Mouse (Mus musculus) regulatory T cell (primary cell): ENCODE measurements around the gene Ing5.
"Not testable (repeated sequence)": the region's sequence is repeated elsewhere in the genome, so short reads cannot be mapped to it uniquely, and the experiment has no call there.

Experiments
- in situ Hi-C: fragments of 300-600 bp; cut with MboI, MseI; formaldehyde crosslinking; loops from one replicate; pipeline ENCODE4 v1.15.1; 2025; ENCODE audit warnings: high pct_unique_total_duplicates

Gene Ing5

GRCm38 (mm10) chr1:93803556-93804507 lies at the start of gene Ing5:
Ing5 (plus strand) TSS chr1:93803965.
- in situ Hi-C loops, result no loop called here

- in situ Hi-C loops, result no loop called here
Measured at GRCm38 (mm10) chr1:93754573-93755290, 49.0 kb upstream of the Ing5 start, which contains the start of gene Thap4. Thap4 (minus strand) TSS chr1:93754864.

- in situ Hi-C loops, result no loop called here
Measured at GRCm38 (mm10) chr1:93755291-93755610, 48.5 kb upstream of the Ing5 start.

DNA sequence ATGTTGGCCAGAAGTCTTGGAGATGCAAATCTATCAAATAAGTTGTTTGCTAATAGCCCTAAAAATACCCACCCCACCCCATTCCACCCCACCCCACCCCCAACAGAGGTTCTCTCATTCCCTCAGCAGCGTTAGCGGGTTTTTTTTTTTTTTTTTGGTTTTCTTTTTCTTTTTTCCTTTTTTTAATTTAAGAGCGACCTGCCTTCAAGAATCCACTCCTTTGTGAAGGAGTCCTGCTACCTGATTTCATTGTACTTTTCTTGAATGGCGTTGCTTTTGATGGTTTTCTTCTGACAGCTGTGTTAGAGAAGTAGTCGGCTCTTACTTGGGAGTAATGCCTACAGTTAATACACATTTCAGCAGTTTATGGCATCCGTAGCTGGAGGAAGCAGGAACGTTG lies 48.1 kb upstream of the Ing5 start:
- in situ Hi-C loops, result no loop called here

DNA sequence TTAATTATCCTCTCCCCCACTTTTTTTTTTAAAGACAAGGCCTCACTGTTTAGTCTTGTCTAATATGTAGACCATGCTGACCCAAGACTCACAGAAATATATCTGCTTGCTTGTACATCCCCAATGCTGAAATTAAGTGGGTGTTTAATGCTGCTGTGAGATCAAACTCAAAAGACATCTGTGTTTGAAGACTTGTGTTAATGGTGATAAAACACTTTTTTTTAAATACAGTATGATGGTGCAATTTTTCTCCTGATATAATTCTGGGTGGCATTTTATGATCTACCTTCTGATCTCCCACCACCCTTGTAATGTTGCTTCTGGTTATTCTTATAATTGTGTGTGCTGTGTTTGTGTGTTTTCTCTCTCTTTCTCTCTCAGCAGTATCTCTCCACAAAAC lies 47.6 kb upstream of the Ing5 start:
- in situ Hi-C loops, result no loop called here

DNA sequence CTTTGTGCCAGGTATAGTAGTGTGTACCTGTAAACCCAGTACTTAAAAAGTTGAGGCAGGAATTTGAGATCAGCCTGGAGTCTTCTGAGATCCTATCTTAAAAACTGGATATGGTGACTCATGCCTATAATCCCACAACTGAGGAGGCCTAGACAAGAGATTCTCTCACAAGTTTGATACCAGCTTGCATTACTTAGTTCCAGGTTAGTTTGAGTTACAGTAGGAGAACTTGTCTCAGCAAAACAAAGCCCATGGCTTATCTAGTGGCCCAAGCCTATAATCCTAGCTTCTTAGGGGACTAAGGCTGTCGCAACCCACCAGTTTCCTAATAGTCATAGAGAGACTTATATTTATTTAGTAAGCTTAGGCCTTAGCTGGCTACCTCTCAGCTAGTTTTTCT lies 43.7 kb upstream of the Ing5 start:
- in situ Hi-C loops, result no loop called here

DNA sequence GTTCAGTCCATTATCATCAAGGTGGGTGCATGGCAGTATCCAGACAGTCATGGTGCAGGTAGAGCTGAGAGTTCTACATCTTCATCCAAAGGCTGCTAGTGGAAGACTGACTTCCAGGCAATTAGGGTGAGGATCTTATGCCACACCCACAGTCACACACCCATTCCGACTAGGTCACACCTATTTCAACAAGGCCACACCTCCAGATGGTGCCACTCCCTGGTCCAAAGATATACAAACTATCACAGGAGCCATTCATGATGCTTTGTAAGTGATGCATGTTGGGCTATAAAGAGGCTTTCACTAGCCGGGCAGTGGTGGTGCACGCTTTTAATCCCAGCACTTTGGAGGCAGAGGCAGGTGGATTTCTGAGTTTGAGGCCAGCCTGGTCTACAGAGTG lies 40.2 kb upstream of the Ing5 start:
- in situ Hi-C loops, result not testable (repeated sequence)

DNA sequence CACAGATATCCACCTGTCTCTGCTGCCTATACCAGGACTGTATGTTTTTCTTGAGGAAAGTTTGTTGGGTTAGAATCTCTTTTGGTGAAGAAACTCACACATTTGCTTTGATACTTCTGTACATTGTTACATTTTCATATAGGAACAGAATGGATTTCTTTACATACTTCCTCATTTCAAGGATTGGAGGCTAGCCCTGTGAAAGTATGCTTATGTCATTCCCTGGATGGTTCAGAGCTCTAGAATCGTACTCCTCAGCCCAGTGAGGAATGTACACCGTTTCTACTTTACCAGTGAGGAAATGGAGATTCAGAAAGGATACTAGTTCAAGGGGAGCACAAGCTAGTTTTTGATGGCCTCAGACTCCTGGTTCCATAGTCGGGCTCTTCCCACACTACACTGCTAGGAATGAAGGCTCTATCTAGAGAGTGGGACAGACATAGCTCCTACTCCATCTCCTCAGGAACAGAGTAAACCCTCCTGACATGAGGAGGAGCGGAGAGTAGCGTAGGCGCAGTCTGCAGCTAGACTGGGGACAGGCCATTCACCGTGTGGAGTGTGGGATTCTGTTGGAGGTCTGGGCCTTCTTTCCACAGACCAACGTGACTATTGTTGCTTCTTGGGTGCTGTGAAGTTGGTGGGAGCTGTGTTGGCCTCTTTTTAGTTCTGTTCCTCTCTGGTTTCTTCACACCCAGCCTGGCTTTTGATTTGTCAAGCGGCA lies 38.7 kb upstream of the Ing5 start:
- in situ Hi-C loops, result no loop called here

- in situ Hi-C loops, result no loop called here
Measured at GRCm38 (mm10) chr1:93767600-93767999, 36.2 kb upstream of the Ing5 start.

GRCm38 (mm10) chr1:93769901-93770300 lies 33.9 kb upstream of the Ing5 start:
- in situ Hi-C loops, result no loop called here

- in situ Hi-C loops, result no loop called here
Measured at GRCm38 (mm10) chr1:93776686-93777085, 27.1 kb upstream of the Ing5 start.

- in situ Hi-C loops, result no loop called here
Measured at GRCm38 (mm10) chr1:93786912-93787311, 16.9 kb upstream of the Ing5 start.

DNA sequence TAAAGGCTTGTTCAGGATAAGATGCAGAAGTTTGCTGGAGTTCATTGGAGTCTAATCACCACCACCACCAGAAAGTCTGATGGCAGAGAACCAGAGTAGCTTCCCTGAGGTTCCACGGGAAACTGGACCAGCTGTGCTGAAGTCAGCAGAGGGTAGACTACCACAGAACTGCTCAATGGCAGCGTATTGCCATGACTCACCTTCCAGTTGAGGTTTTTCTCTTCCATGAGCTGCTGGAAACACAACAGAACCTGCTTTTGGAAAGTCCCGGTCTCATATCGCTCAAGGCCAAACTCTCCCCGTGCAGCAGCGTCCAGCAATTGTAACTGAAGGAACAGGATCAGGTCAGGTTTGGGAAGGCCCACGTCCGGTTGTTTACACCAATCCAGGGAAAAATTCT lies 9.2 kb upstream of the Ing5 start:
- in situ Hi-C loops, result no loop called here

- in situ Hi-C loops, result no loop called here
Measured at GRCm38 (mm10) chr1:93795886-93796285, 7.9 kb upstream of the Ing5 start.

DNA sequence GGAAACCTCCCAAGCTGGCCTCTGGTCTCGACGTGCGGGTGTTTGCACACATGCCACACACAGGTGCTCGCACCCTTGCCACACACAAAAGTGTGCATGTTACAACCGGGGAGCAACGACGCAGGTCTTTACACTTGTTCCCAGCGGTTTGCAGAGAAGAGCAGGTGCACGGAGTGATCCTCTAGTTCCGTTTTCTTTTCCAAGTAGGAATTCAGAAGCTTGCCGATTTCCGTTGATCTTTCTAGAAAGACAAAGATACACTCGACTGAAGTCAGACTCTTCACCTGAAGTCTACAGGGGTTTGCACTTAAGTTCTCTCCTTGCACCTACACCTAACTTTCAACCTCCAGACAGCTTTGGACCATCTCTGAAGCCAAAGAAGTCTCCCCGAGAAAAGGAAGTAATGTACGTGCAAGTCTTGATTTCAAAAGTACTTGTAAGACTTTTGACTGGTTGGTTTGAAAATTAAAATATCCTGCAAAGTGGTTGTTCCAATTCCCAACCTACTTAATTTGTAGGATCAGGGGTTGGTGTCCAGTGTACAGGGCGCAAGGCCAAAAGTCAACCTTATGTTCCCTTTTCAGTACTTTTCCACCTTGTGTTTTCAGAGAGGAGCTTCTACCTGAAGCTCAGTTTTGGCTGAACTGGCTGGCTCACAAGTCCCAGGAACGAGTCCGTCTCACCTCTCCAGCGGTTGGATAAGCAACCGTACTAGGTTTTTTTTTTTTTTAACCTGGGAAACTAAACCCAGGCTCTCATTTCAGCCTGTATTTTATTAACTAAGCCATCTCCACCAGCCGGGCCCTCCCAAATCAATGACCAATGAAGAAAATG lies 2.9 kb upstream of the Ing5 start:
- in situ Hi-C loops, result no loop called here

- in situ Hi-C loops, result no loop called here
Measured at GRCm38 (mm10) chr1:93801741-93802238, 2.0 kb upstream of the Ing5 start, which contains the start of gene Dtymk. Dtymk (minus strand) TSS chr1:93801934.

- in situ Hi-C loops, result no loop called here
Measured at GRCm38 (mm10) chr1:93802771-93803170, 994 bp upstream of the Ing5 start.

GRCm38 (mm10) chr1:93804818-93805217 lies 1.1 kb downstream of the Ing5 start:
- in situ Hi-C loops, result no loop called here

DNA sequence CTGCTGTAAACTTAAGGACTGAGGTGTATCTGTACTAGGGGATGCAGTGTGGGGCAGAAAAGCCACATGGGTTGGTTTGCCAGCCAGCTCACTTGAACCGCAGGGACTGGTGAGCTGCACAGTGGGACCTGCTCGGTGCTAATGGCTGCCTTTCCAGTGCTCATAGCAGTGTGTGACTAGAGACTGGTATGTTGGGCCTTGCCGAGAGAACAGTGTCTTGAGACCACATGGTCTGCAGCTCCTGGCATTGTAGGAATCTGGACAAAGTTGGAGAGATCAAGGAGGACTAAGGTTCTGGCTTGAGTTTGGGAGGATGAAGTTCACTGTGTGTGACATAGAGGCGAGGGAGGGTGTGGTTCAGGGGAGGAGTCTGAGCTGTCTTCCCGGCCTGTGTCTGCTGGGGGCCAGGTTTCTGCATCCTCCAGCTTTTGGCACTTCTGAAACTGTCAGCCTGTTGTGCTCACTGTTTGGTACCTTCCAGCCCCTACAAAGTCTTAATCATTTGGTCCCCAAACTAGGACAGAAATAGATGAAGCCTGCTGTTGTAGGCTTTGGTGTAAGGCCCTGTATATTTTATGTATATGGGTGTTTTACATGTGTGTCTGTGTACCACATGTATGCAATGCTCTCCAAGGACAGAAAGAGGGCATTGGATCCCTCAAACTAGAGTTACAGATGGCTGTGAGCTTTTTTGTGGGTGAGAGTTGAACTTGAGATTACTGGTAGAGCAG lies 1.6 kb downstream of the Ing5 start:
- in situ Hi-C loops, result no loop called here

- in situ Hi-C loops, result no loop called here
Measured at GRCm38 (mm10) chr1:93808871-93809270, 5.1 kb downstream of the Ing5 start.
